Mouse (Mus musculus): ENCODE measurements around the gene Phldb1. TPM values are rescaled to one million over a fixed set of nuclear protein-coding genes. Genes with fewer than 3 reads are reported as not detected.
"Not testable (repeated sequence)": the region's sequence is repeated elsewhere in the genome, so short reads cannot be mapped to it uniquely, and the experiment has no call there.

Phldb1 gene
- polyA plus RNA-seq, 1 experiment from 2014 or later, result 42.5 TPM

- Histone ChIP-seq H3K9me3 (no peaks in the 10 kb centered on the region), H3K27me3 (no peaks in the 10 kb centered on the region), H3K4me2 (no peak overlapping the region), H3K4me3 (no peak overlapping the region), H3K9ac (no peak overlapping the region), H3K4me1 (replicated peaks) (no peaks in the 10 kb centered on the region), H3K36me3 (peaks cover 11% of the 10 kb centered on the region; the same call in 1 of the 2 replicates), H3K27ac (replicated peaks) (no peak overlapping the region)
- WGBS, result 89% methylated on average over 2 of the region's 2 CpGs
- no peak for ATAC-seq (ENCODE audit: low read depth)
Observed at GRCm38 (mm10) chr9:44644186-44644585, 90.8 kb downstream of the Phldb1 start.

DNA sequence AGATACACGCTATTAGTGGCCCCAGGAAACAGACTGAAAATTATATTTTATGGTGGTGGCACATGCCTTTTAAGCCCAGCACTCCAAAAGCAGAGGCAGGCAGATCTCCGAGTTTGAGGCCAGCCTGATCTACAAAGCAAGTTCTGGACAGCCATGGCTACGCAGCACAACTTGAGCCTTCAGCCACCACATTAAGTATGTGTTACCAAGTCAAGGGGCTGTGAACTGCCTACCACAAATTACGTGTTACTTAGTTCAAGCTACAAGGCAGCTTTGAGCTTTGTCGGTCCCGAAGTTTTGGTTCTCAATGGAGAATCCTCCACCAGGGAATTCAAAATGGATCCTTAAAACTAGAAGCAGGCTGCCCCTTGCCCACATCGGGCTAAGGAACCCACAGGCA lies 91.9 kb downstream of the Phldb1 start:
- Histone ChIP-seq H3K9ac (no peak overlapping the region), H3K27ac (replicated peaks) (no peak overlapping the region), H3K4me1 (replicated peaks) (no peaks in the 10 kb centered on the region), H3K36me3 (peaks cover 20% of the 10 kb centered on the region), H3K9me3 (no peaks in the 10 kb centered on the region), H3K27me3 (no peaks in the 10 kb centered on the region), H3K4me3 (no peak overlapping the region), H3K4me2 (no peak overlapping the region)
- ATAC-seq (ENCODE audit: low read depth), result no peak
- 95% methylated on average over 7 of the region's 7 CpGs for WGBS

GRCm38 (mm10) chr9:44641616-44642015 lies 93.4 kb downstream of the Phldb1 start:
- 96% methylated on average over 2 of the region's 2 CpGs for WGBS
- ATAC-seq (ENCODE audit: low read depth), result no peak
- H3K36me3 ChIP-seq, result peaks cover 34% of the 10 kb centered on the region
- H3K4me3 ChIP-seq, result no peak overlapping the region
- no peak overlapping the region for H3K4me2 ChIP-seq
- no peak overlapping the region for H3K9ac ChIP-seq
- H3K27me3 ChIP-seq, result no peaks in the 10 kb centered on the region
- H3K4me1 ChIP-seq (replicated peaks), result no peaks in the 10 kb centered on the region
- no peaks in the 10 kb centered on the region for H3K9me3 ChIP-seq
- no peak overlapping the region for H3K27ac ChIP-seq (replicated peaks)

DNA sequence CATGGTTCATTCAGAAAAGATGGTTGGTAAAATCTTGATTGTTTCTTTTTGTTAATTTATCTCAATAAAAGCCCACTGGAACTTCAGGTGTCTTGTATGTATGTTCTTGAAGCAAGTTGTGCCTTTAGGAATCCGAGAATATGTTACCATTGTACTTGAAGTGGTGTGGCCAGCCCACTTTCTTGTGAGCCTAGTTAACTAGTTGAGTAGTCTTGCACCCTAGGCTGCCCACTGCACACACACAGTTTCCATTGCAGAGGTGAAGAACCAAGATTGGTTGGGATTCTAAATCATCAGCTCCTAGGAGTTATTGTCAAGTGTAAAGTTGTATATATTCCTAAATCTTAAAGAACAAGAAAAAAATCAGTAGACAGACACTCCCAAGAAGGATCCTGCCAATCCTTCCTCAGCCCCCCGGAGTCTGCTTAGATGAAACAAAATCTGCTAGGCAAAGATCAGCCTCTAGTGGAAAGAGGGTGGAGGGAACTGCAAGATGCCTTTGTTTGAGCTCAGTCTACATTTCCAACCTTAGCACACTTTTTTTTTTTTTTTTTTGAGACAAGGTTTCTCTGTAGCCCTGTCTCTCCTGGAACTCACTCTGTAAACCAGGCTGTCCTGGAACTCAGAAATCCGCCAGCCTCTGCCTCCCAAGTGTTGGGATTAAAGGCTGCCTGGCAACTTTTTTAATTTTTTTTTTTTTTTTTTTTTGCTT lies 94.2 kb downstream of the Phldb1 start:
- H3K9me3 ChIP-seq, result no peaks in the 10 kb centered on the region
- ATAC-seq (ENCODE audit: low read depth), result no peak
- H3K27ac ChIP-seq (replicated peaks), result no peak overlapping the region
- no peak overlapping the region for H3K4me3 ChIP-seq
- H3K27me3 ChIP-seq, result no peaks in the 10 kb centered on the region
- 94% methylated on average over 3 of the region's 3 CpGs for WGBS
- H3K36me3 ChIP-seq, result peaks cover 42% of the 10 kb centered on the region
- no peaks in the 10 kb centered on the region for H3K4me1 ChIP-seq (replicated peaks)
- H3K4me2 ChIP-seq, result no peak overlapping the region
- H3K9ac ChIP-seq, result no peak overlapping the region

DNA sequence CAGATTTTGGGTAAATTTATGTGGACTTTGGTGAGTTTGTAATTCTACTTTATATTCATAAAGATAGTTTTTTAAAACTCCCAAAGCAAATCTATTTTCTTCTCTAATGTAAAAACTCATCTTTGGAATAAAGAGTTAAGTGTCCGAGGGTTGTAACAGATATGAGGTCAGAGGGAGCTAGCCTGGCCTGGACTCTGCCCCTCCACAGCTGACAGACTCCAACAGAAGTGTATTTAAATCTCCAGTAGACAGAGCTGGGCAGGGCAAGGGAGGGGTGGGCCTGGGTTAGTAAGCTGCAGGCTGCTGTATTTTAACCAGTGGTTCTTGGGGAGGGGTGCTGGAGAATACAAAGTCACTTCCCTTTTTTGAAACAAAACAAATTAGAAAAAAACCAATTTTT lies 95.0 kb downstream of the Phldb1 start:
- 91% methylated on average over 1 of the region's 1 CpGs for whole genome bisulfite sequencing
- ATAC-seq (ENCODE audit: low read depth); H3K4me1 ChIP-seq (replicated peaks); H3K9me3 ChIP-seq; H3K27ac ChIP-seq (replicated peaks); H3K27me3 ChIP-seq; H3K4me2 ChIP-seq; H3K9ac ChIP-seq; H3K4me3 ChIP-seq: not testable (repeated sequence)
- H3K36me3 ChIP-seq, result peaks cover 49% of the 10 kb centered on the region

DNA sequence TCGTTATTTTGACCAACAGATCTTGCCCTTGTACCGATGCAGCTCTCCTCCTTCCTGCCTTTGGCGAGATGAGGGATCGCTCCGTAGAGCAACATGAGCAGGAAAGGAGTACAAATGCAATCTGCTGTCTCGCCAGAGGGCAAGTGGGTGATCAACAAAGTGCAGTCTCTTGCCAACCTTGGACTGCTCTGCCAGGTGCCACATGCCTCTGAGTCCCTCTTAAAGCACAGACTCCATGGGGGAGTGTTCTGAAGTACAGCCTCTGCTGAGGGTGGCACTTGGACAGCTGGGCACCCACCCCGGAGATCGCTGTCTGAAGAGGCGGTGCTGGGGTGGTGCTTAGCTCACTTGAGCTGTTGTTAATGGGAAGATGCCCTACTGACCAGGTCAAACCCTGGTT lies 96.3 kb downstream of the Phldb1 start:
- H3K36me3 ChIP-seq, result peaks cover 62% of the 10 kb centered on the region
- not testable (repeated sequence) for H3K4me1 ChIP-seq (replicated peaks); H3K4me2 ChIP-seq; H3K9ac ChIP-seq; H3K27ac ChIP-seq (replicated peaks); ATAC-seq (ENCODE audit: low read depth); H3K9me3 ChIP-seq; H3K4me3 ChIP-seq; H3K27me3 ChIP-seq
- WGBS, result 98% methylated on average over 9 of the region's 9 CpGs

DNA sequence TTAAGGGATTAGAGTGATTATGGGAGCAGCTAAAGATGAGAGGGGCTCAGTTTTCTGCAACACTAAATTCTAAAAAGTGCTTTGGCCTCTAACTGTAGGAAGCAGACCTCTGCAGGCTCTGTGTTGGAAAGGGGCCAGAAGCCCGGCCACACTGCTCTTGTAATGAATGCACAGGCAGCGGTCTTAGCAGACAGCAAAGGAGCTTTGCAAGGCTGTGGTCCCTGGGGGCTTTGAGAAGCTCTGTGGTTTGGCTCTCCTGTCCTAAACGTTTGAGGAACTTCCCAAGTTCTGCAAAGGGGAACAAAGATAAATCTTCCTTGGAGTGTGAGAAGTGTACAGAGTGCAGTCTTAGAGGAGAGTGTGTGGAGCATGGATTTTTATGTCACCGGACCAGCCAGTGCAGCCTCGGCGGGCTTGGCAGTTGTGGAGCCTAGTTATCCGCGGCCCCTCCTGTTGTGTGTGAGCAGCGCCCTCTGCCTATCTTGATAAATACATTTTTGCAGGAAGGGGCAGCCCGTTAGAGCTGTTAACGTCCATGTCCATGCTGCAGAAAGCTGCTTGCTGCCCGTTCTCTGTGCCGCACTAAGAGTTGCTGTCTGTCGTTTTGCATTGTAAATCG lies 97.3 kb downstream of the Phldb1 start:
- Histone ChIP-seq H3K27ac (replicated peaks) (no peak overlapping the region), H3K4me1 (replicated peaks) (no peaks in the 10 kb centered on the region), H3K9me3 (no peaks in the 10 kb centered on the region), H3K36me3 (peaks cover 72% of the 10 kb centered on the region), H3K4me2 (no peak overlapping the region), H3K4me3 (no peak overlapping the region), H3K9ac (no peak overlapping the region), H3K27me3 (no peaks in the 10 kb centered on the region)
- WGBS, result 79% methylated on average over 15 of the region's 15 CpGs
- ATAC-seq (ENCODE audit: low read depth), result no peak

Other genes with a start within 250 kb of the Phldb1 start
- gene Cxcr5, start 173.3 kb downstream of the Phldb1 start, polyA plus RNA-seq (2015; fragmentation: Nextera tagmentation; extraction: Ambion mirVana), result not detected in 2 replicates
- gene Ddx6, start 130.3 kb downstream of the Phldb1 start, polyA plus RNA-seq (2015; fragmentation: Nextera tagmentation; extraction: Ambion mirVana), result 15.7 and 17.9 TPM in 2 replicates
- not detected in 2 replicates for gene Treh, start 62.0 kb downstream of the Phldb1 start, polyA plus RNA-seq (2015; fragmentation: Nextera tagmentation; extraction: Ambion mirVana)
- 147 and 168 TPM in 2 replicates for gene Arcn1, start 32.6 kb upstream of the Phldb1 start, polyA plus RNA-seq (2015; fragmentation: Nextera tagmentation; extraction: Ambion mirVana)
- gene Ift46, start 32.7 kb upstream of the Phldb1 start, polyA plus RNA-seq (2015; fragmentation: Nextera tagmentation; extraction: Ambion mirVana), result 172 and 174 TPM in 2 replicates
- gene Tmem25, start 64.1 kb upstream of the Phldb1 start, polyA plus RNA-seq (2015; fragmentation: Nextera tagmentation; extraction: Ambion mirVana), result 13.8 and 14.1 TPM in 2 replicates
- gene Ttc36, start 67.9 kb upstream of the Phldb1 start, polyA plus RNA-seq (2015; fragmentation: Nextera tagmentation; extraction: Ambion mirVana), result not detected in 2 replicates
- 20.9 and 25.0 TPM in 2 replicates for gene Kmt2a, start 146.1 kb upstream of the Phldb1 start, polyA plus RNA-seq (2015; fragmentation: Nextera tagmentation; extraction: Ambion mirVana)
- 725 and 838 TPM in 2 replicates for gene Atp5l, start 185.5 kb upstream of the Phldb1 start, polyA plus RNA-seq (2015; fragmentation: Nextera tagmentation; extraction: Ambion mirVana)
- gene Ube4a, start 230.4 kb upstream of the Phldb1 start, polyA plus RNA-seq (2015; fragmentation: Nextera tagmentation; extraction: Ambion mirVana), result 38.1 and 39.8 TPM in 2 replicates
- gene Cd3g, start 245.2 kb upstream of the Phldb1 start, polyA plus RNA-seq (2015; fragmentation: Nextera tagmentation; extraction: Ambion mirVana), result not detected in 2 replicates
- gene Cd3d, start 246.6 kb upstream of the Phldb1 start, polyA plus RNA-seq (2015; fragmentation: Nextera tagmentation; extraction: Ambion mirVana), result not detected in 2 replicates